Mouse (Mus musculus): ENCODE measurements at regions not wholly inside any gene's neighbourhood (a gene's known extent, or its start where the extent isn't known, plus 50 kb on each side); places are given as distances from the start of the nearest gene placed in this dataset.

DNA sequence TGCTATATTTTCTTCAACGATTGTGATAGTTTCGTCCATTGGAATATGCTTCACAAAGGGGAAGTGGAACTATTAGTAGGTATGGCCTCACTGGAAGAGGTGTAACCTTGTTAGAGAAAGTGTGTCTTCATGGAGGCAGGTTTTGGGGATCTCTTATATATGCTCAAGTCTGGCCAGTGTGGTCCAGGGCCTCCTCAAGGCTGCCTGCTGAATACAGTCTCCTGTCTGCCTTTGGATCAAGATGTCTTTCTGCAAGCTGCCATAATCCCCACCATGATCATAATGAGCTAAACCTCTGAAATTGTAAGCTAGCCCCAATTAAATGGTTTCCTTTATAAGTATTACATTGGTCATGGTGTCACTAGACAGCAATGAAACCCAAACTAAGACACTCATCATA is 384.3 kb downstream of the Btbd3 start:
- DNase-seq (ENCODE audit: low spot score), result no peak
- intact Hi-C loops (cut with DNase I), result no loop called here

DNA sequence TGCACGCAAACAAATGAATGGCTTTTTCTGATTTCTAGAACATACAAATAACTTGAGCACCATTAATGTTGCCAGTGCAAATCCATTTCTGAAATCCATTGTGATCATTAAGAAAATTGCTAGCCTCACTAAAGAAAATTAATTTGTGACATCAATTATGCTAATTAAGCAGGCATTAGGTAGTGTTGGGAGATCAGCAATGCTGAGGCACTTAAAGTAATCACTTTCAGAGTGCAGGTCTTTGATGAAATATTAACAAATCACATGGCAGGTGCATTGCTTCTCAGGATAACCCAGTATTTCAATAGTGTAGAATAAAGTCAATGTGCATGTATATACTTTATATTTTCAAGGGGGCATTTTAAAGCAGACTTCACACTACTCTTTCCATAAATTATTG is 385.0 kb downstream of the Btbd3 start:
- intact Hi-C loops (cut with DNase I), result no loop called here
- DNase-seq (ENCODE audit: low spot score), result no peak

DNA sequence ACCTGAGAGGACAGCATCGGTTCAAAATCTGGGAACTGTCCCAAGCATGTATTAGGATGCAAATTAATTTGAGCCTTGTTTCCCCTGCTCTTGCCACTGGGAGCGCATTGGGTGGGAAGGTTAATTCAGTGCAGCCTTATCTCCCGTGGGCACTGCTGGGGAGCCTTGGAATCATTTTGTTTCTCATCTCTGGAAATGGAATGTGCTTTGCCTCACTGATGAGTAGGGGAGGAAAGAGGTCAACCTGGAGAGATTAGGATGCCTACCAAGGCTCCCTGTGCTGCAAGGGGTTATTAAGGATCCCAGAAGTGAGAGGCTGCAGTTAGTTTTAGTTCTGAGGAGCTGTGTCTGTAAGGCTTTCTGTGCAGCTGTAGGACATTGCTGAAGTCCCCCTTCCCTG is 392.3 kb downstream of the Btbd3 start:
- no peak for DNase-seq (ENCODE audit: low spot score)
- intact Hi-C loops (cut with DNase I), result no loop called here

DNA sequence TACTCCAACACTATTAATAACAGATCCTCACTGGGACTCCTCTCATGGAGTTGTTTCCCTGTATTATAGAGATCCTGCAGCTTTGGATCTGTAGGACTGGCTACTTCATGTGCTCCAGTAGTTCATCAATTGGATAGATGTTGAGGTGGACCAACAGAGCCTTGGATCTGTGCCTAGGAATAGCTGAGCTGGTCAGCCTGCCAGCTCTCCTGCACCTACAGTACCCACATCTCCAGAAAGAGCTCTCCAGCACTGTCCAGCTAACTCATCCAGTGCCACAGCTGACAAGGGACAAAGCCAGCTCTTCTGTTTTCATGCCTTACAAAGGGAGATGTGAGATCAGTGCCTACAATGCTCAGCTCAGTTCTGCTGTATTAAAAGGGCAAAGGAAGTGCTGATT is 403.0 kb downstream of the Btbd3 start:
- intact Hi-C loops (cut with DNase I), result no loop called here
- DNase-seq (ENCODE audit: low spot score), result no peak

DNA sequence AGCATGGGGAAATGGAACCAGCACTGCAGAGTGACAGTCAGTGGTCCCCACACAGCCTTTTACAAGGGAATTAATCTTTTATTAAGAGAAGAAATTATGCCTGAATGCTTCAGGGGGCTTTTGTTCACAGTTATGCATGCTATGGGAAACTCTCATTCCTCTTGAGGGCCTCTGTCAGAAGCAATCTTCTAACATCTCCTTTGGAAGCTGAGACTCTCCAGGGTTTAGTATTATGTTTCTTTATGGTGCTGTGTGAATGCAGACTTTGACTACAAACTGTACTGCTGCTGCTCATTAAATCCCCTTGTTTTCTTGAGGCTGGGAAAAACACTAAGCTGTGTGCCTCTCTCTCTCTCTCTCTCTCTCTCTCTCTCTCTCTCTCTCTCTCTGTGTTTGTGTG is 413.9 kb downstream of the Btbd3 start:
- no peak for DNase-seq (ENCODE audit: low spot score)
- intact Hi-C loops (cut with DNase I), result no loop called here

DNA sequence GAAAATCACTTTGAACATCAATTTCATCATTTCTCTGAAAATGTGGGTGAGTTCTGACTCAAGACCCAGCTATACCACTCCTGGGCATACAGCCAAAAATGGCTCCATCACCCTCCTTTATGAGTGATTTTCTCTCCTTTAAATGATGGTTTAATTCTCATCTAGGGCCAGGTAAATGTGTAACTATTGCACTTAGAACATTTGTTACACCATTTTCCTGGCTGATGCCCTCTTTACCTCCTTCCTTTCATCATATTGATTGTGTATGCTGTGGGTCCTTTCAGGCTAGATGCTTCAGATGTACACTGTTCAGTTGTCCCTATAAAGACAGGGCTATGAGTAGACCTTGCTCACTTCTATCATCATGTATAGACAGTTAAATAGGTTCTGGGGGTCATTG is 418.4 kb downstream of the Btbd3 start:
- DNase-seq (ENCODE audit: low spot score), result no peak
- intact Hi-C loops (cut with DNase I), result no loop called here

DNA sequence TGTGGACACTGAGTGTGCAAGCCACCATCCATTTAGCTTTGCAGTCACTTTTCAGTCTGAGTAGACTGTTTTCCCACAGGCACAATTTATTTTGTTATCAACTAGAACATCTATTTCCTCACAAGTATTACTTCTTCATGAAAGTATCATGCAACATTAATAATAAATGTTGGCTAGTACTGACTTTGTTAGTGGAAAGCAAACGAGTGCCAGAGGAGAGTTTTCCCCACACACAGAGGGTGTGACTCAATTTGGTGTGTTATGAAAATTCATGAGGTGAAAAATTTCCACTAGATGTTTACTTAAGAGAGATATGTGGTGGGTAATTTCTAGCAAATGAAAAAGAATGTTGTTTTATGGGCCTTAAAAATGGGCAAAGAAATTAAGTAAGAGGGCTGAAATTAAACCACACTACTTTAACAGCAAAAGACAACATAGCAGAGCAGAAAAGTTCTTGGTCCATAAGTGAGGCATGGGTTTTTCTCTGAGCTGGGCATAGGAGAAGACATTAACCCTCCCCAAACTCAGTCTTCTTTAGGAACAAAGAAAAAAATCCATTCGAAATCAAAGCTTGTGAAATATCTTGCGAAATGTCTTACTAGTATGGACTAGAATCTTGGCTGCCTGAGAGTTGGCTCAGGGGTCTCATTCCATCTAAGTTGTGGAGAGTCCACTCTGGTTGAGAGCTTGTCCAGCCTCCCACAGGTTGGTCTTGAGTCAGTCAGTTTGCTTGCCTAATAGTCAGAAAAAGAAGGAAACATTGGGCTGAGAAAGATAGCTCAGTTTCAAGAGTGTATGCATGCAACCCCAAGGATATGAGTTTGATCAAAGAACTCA is 419.1 kb downstream of the Btbd3 start:
- no peak for DNase-seq (ENCODE audit: low spot score)

DNA sequence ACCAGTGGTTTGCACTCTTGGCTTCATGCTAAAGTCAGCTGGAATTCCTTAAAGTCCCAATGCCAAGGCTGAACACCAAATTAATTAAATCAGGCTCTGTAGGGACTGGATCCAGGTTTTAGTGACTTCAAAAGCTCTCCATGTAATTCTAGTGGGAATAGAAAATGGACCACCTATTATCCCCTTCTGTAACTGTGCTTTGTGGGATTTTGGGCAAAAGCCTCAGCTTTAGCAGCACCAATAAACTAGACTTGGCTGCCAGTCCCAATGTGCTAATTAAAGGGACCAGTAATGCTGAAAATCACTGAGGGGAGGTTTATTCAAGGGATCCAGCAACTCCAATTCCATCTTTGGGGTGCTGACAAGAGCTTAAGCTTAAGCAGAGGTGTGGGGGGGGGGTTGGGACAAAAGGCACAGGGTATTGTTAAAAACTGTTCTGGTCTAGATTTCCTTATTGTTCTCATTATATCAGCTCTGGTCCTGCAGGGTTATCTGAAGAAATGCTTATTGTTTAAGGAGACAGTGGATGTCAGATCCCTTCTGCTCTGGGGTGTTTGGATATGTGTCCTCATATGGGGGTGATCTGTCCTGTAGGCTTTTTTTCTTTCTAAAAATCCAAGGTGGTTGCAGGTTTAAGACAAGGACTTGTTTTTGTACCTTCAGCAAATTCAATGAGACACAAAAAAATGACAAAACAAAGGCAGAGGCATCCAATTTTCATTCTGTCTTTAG is 431.9 kb downstream of the Btbd3 start:
- no peak for DNase-seq (ENCODE audit: low spot score)
- intact Hi-C loops (cut with DNase I), result no loop called here

More for the DNA sequence above, 419.1 kb downstream of the Btbd3 start:
- intact Hi-C loops (cut with DNase I), result no loop called here

DNA sequence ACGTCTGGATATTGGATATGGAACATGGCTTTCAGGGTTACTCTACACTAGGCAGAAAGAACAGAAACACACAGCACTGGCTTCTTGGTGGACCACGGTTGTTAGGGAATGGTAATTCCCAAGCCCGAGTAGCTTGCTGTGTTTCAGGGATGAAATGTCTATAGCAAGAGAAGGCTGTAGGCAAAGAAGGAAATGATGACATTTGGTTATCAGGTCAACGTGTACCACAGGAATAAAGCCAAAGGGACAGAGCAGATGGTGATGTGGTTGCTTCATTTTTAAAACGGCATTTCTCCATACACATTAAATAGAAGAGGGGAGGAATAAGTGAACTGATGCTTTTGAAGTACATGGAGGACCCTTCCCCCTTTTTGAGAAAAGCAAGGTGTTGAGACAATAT is 433.1 kb downstream of the Btbd3 start:
- intact Hi-C loops (cut with DNase I), result no loop called here

DNA sequence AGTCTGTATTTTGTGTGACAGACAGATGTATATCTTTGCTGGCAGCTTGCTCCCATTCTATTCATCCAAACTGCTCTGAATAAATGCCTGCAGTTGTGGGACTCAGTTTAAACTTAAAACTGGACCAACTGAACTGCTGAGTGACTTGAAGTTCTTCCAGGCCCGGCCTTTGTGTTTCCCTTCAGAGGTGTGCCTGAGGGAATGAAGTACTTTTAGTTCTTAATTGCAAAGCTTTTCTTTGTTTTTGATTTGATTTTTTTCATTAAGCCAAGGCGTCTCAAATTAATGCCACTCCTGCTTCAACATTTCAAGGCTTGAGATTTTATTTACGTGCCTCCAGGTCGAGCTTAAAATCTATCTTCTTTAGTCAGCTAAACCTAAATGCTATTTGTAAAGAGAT is 446.4 kb downstream of the Btbd3 start:
- DNase-seq (ENCODE audit: low spot score), result no peak
- intact Hi-C loops (cut with DNase I), result no loop called here

More for the DNA sequence above, 433.1 kb downstream of the Btbd3 start:
- DNase-seq (ENCODE audit: low spot score), result no peak

DNA sequence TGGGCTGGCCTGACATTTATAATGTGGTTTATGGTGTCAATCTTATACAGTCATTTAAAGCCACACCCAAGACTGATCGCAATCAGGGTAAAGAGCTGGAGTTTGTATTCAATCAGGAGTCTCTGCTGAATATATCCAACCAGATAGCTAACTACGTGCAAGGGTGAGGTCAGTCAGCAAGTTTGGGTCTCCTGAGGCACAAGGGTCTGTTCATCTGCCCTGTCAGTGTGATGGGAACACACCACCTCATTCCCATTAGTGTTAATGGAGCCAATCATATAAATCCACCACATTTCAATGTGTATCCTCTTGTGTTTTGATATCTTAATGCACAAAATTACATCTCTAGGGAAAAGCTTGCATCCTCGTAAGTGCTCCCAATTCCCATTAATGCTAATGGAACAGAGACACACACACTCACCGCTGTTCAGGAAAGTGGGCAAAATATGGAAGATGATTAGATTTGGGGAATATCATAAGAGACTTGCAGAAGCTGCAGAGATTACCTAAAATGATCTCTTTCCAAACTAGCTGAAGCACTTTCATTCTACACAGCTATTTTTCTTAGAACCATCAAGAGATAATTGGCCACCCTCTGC is 447.7 kb downstream of the Btbd3 start:
- intact Hi-C loops (cut with DNase I), result no loop called here
- no peak for DNase-seq (ENCODE audit: low spot score)

DNA sequence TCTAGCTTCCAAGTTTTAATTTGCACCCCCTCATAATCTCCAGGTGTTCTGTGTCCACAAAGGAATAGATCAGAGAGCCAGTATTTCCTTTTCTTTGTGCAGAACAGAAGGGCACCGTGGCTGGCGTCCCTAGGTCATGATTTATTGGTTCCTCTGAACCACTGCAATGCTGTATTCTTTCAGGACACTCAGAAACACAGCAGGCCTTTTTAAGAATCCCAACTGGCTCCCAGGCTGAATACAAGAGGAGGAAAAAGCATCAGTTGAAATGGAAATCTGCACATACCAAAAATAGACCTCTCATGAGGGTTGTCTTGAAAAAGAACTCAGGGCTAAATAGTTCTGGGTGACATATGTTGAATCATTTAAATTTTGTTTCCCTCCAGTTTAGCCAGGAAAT is 452.4 kb downstream of the Btbd3 start:
- no peak for DNase-seq (ENCODE audit: low spot score)
- intact Hi-C loops (cut with DNase I), result no loop called here

DNA sequence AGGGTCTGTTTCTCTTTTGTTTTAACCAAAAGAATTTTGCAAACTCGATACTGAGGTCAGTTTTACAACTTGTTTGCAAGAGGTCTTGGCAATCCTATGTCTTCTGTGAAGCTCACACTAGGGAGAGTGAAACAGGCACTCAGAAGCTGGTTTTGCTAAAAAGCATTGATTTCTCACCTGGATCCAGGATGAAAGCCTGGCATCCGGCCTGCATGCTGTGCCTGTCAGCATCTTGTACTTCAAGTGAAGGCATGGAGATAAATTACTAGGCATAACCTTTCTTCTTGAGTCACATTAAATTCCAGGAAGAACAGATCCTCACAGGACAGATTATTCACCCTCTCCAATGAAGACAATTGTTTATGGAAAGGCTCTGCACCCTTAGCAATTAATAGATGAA is 477.5 kb downstream of the Btbd3 start:
- intact Hi-C loops (cut with DNase I), result no loop called here
- DNase-seq (ENCODE audit: low spot score), result no peak

DNA sequence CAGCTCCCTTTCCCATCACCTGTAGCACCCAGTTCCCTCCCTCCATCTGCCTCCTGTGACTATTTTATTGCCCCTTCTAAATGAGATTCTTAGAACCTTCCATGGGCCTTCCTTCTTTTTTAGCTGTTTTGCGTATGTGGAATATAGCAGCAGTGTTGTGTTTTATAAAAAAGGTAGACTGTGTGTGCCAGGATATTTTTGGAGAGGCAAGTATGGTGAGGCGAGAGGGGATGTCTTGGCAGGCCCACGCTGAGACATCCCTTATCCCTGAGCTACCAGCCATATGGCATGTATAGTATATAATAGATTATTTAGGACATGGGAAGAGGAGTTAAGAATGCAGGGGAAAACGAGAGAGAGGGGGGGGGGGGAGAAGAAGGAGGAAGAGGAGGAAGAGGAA is 488.4 kb downstream of the Btbd3 start:
- intact Hi-C loops (cut with DNase I), result no loop called here
- no peak for DNase-seq (ENCODE audit: low spot score)

DNA sequence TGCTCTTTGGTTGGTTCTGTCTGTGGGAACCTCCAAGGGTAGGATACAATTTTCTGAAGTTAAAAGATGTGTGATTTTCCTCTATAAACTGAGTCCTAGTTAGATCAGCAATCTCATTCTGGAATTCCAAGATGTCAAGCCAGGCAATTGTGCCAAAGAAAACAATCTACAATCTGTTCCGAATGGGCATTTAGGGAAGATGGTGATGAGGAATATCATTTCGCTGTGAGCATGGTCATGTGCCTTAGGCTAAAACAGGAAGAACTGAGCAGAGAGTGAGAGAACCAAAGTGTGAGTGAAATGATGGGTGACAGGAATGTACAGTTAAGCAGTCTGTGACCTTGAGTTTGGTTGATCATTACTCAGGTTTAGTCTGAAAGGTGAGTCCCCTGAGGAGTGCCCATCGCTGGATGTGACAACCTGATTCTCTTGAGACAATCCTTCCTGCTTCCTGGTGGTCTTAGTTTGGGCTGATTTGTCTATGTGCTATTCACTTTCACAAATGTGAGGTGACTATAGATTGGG is 504.1 kb downstream of the Btbd3 start:
- intact Hi-C loops (cut with DNase I), result no loop called here
- DNase-seq (ENCODE audit: low spot score), result no peak

DNA sequence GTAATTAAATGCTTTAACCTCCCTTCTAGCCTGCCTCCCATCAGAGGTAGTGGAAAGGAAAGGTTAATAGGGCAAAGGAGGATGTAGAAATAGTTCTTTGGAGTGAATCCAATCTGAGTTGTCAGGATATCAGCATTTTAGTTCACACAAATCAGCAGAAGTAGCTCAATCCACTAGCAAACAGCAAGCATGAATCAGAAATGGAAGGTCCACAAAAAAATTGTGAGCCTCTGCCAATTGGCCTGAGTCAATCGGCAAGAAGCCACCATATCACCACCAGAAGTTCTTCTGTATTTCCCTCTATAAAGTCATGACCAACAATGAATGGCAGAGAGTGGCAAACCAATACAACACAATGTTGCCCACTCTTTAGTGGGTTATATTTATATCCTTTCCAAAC is 505.0 kb downstream of the Btbd3 start:
- DNase-seq (ENCODE audit: low spot score), result no peak
- intact Hi-C loops (cut with DNase I), result no loop called here

DNA sequence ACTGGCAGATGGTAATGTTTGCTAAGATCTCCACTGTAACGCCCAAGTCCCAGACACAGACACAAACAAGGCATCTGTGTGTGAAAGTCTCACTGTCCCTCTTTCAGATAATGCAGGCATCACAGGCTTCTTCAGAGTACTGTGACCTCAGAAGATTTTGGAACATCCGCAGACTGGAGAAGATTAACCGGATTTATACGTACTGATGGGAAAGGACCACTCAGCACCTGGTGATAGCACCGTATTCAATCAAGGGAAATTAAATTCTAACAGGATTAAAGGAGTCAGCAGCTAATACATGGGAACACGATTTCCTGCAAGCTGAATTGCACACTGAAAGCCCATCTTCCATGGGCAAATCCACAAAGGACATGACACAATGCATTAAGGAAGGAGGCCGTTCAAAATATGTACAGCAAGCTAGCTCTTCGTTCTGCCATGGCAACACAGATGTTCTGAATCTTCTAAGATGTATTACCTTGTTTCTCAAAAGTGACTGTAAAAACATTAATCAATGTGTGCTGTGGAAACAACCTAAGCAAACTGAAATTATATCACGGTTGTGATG is 510.0 kb downstream of the Btbd3 start:
- intact Hi-C loops (cut with DNase I), result no loop called here
- DNase-seq (ENCODE audit: low spot score), result no peak

DNA sequence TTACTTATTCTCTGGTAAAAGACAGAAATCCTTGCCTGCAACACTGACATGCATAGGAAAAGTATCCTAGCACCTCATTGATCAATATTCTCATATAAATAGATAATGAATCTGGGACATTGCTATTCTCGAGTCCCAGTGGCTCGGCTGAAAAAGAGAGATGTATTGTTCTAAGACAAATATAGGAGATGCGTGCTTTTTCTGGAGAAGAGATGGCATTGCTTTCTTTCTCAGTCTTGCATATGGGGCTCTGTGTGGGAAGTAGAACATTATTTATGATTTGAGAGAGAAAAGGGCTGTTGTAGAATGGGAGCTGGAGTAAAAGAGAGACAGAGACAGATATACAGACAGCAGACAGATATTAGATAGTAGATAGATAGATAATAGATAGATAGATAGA is 527.4 kb downstream of the Btbd3 start:
- DNase-seq (ENCODE audit: low spot score), result no peak
- intact Hi-C loops (cut with DNase I), result no loop called here

DNA sequence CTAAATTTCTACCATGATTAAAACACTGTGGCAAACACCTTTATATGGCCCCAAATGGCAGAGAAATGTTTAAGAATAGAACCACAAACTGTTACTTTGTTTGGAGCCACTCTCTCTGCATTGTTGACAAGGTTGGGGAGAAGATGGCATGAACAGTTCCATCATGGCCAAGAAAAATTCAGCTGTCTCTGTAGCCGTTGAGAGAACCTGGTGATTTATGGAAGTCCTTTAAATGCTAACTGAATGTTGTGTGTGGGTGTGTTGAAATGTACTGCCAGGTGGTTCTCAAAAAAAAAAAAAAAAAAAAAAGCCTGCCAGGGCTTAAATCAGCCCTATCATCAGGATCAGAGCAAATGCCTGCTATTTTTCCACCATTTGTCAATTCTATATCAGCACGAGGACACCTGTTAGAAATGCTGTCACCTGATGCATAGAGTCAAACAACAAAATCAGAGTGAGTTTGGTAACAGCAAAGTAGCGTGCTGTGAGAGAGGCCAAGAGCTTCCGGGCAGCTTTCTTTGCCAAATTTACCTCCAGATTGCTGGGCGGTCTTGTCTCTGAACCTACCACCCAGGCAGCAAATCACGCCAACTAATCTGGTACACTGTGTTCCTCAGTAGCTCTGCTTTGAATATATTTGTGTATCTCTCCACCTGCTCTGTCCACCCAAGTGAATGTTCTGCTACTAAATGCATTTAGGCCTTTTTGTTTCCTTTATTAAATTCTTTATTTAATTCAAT is 536.5 kb downstream of the Btbd3 start:
- DNase-seq (ENCODE audit: low spot score), result no peak
- intact Hi-C loops (cut with DNase I), result no loop called here

DNA sequence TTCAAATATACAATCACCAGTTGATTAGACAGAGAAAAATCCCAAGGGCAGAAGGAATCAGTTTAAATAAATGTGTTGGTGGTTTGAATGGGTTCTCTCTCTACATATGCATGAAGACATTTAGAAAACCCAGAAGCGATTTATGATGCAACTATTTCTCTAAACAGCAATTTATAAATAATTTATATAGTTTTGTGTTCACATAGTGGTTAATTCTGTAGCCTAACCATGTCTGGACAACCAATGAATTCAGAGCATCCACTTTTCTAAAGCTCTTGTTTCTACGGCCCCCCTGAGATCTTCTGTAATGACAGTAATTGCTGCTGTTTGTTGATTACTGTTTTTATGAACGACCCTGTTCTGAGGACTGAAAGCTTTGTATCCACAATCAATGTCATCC is 549.8 kb downstream of the Btbd3 start:
- intact Hi-C loops (cut with DNase I), result no loop called here
- DNase-seq (ENCODE audit: low spot score), result no peak
